Mouse (Mus musculus): ENCODE results near the gene Apopt1.

DNA sequence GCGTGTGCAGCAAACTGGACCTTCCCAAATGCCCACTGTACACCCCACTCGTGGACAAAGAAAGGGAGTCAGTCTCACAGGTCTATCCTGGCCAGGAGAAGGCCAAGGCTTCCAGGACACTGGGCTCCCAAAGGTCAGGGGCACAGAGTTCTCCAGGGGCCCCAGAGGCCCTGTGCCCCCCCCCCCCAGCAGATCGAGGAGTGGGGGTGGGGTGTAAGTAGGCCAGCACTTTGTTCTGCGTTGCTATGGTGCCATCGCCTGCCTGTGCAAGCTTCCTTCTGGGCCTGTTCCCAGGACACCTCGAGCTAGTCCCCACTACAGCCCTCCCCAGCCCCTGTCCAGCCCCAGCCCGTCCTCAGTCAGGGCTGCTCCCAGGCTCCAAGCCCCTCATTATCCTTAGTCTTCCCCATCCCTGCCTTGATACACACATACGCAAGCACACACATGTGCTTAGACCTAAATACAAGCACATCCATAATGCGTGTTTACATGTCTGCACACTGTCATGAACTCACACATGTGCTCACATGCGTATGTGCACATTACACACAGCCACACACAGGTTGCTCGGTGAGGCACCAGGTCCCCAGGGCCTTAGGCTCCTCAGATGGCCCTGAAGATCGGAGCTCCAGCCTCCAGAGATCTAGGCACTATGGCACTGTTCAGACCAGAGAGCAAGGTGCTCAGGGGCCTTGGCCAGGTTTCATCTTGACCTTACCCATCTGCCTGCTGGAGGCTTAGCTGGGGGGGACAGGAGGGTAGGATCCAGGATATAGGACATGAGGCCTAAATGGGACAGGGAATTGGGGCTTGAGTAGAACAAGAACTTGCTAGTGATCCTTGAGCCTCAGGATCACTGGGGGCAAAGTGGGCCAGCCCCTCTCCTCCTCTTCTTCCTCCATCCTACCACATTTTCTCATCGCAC, 17.9 kb upstream of the Apopt1 start:
- TF ChIP-seq GATA1 (IDR thresholded peaks at IDR 0.05; ENCODE audit: low read length) (no peak), TAL1 (IDR thresholded peaks at IDR 0.05; ENCODE audit: low read length) (no peak)

Data from erythroblast, embryonic 14.5 days (primary cell).